Mouse (Mus musculus): ENCODE data around the gene Hoxa1. TPM values are rescaled to one million over a fixed set of nuclear protein-coding genes. Genes with fewer than 3 reads are reported as not detected.
A peak's percentile ranks its signal among the peaks of the same experiment; 100 is the strongest.

Hoxa1 gene
- polyA plus RNA-seq, 1 experiment from 2014 or later, result 0.26 TPM

DNA sequence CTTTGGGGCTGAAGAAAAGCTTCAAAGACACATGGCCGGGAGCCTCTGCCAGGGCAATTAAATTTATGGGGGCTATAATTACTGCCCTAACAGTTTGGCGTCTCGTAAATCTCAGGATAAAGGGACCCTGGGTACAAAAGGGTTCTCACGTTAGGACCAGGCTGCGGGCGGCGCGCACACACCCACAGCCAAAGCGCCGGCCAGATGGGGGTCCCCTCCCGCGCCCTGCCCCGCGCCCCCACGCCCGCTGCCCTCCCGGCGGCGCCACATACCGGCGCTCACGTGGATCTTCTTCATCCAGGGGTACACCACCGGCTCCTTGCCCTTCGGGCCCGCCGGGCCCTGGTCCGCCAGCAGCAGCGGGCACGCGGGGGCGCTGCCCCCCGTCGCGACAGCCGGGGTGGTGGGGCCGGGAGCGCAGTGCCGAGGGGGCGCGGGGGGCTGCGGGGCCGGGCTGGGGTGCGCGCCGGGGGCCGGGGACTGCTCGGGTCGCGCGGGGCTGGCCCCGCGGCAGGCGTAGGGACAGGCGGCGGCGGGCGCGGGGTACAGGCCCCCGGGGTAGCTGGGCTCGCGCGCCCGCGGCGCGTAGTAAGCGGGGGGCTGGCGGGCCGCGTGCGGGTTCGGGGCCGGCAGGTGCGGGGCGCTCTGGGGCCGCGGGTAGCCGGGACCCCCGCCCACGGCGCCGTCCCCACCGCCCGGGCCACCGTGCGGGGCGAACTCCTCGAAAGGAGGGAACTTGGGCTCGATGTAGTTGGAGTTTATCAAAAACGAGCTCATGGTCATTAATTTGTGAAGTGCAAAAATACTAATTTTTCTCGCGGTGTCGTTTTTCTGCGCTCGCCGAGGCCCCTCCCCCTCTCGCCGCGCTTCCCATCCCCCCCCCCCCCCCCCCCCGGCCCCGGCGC, 33.0 kb upstream of the Hoxa1 start, which contains the start of gene Hoxa4:
Hoxa4 (minus strand) TSS at position 848 of the 905 bp plus-strand sequence.
- DNase-seq, result no peak
- no peak within 1 kb of the TSS for H3K9ac ChIP-seq (replicated peaks; ENCODE audit: low read length)
- peak within 1 kb of the TSS; percentile 53 for H3K4me2 ChIP-seq (ENCODE audit: low read length)
- no peaks in the 10 kb centered on the region for H3K9me3 ChIP-seq (ENCODE audit: control insufficient read depth, low read length)
- no peak for ATAC-seq (ENCODE audit: low FRiP score, low TSS enrichment)
- peak within 1 kb of the TSS; percentile 31 for H3K4me3 ChIP-seq (replicated peaks; ENCODE audit: low read depth, low read length)
- H3K4me1 ChIP-seq (ENCODE audit: control insufficient read depth, insufficient read depth, low read length), result peaks cover 4% of the 10 kb centered on the region; the same call in 1 of the 2 replicates
- no peaks in the 10 kb centered on the region for H3K36me3 ChIP-seq (ENCODE audit: control insufficient read depth, insufficient read depth, low read length)
- no peak within 1 kb of the TSS for H3K27ac ChIP-seq (replicated peaks; ENCODE audit: low read depth, low read length)
- WGBS, result 2% methylated on average over 88 of the region's 102 CpGs
- peaks cover 100% of the 10 kb centered on the region for H3K27me3 ChIP-seq (ENCODE audit: control insufficient read depth, insufficient read depth, low read length)

DNA sequence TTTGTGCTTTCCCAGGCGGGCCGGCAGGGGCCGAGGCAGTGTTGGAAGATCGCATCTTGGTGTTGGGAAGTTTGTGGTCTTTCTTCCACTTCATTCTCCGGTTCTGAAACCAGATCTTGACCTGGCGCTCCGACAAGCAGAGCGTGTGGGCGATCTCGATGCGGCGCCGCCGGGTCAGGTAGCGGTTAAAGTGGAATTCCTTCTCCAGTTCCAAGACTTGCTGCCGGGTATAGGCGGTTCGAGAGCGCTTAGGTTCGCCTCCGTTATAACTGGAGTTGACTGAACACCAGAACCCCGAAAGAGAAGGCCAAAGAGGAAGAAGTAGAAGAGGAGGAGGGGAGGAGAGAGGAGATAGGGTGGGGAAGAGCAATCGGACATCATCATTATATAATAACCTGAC, 32.3 kb upstream of the Hoxa1 start:
- Histone ChIP-seq H3K27ac (replicated peaks; ENCODE audit: low read depth, low read length) (no peak overlapping the region), H3K9me3 (ENCODE audit: control insufficient read depth, low read length) (no peaks in the 10 kb centered on the region), H3K9ac (replicated peaks; ENCODE audit: low read length) (no peak overlapping the region), H3K4me1 (ENCODE audit: control insufficient read depth, insufficient read depth, low read length) (peaks cover 4% of the 10 kb centered on the region; the same call in 1 of the 2 replicates), H3K4me3 (replicated peaks; ENCODE audit: low read depth, low read length) (no peak overlapping the region), H3K27me3 (ENCODE audit: control insufficient read depth, insufficient read depth, low read length) (peaks cover 100% of the 10 kb centered on the region), H3K36me3 (ENCODE audit: control insufficient read depth, insufficient read depth, low read length) (no peaks in the 10 kb centered on the region), H3K4me2 (ENCODE audit: low read length) (no peak overlapping the region)
- WGBS, result 1% methylated on average over 23 of the region's 23 CpGs
- ATAC-seq (ENCODE audit: low FRiP score, low TSS enrichment), result no peak
- DNase-seq, result no peak

DNA sequence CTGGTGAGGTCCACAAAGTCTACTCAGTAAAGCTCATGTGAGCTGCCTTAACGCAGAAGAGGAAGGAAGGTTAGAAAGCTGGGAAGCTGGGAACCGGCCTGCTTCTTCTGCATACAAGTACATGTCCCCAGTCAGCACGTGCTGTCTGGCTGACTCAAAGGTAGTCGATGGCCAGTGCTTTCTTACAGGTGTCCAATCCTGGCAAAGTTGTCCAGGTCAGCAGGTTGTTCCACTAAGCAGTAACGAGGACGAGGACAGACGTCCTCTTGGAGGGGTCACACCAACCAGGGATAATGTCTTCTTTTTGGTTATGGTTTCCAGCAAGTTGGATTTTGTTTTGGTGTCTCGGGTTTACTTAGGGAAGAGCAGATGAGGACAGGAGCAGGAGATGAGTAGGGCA, 31.8 kb upstream of the Hoxa1 start:
- H3K27me3 ChIP-seq (ENCODE audit: control insufficient read depth, insufficient read depth, low read length), result peaks cover 100% of the 10 kb centered on the region
- H3K27ac ChIP-seq (replicated peaks; ENCODE audit: low read depth, low read length), result no peak overlapping the region
- DNase-seq (no peak), ATAC-seq (ENCODE audit: low FRiP score, low TSS enrichment) (no peak)
- no peak overlapping the region for H3K4me2 ChIP-seq (ENCODE audit: low read length)
- H3K9ac ChIP-seq (replicated peaks; ENCODE audit: low read length), result no peak overlapping the region
- no peak overlapping the region for H3K4me3 ChIP-seq (replicated peaks; ENCODE audit: low read depth, low read length)
- 2% methylated on average over 8 of the region's 8 CpGs for WGBS
- H3K9me3 ChIP-seq (ENCODE audit: control insufficient read depth, low read length), result no peaks in the 10 kb centered on the region
- H3K4me1 ChIP-seq (ENCODE audit: control insufficient read depth, insufficient read depth, low read length), result peaks cover 4% of the 10 kb centered on the region; the same call in 1 of the 2 replicates
- no peaks in the 10 kb centered on the region for H3K36me3 ChIP-seq (ENCODE audit: control insufficient read depth, insufficient read depth, low read length)

DNA sequence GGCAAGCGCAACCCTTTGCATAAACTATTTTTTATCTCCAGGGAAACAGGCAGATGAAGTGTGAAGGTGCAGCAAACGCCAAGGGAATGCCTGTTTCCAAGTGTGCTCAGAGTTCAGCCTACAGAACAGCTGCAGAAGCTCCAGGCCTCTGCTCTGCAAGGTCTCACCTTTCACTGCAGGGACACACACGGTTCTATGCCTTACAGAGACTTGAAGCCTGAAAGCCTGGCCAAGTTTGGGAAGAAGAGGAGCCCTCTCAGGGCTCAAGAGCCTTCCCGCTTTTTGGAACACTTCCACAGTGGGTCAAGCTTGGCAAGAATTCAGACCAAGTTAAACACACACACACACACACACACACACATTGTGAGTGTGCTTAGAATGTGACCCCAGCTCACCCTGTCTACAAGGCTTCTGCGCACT, 31.1 kb upstream of the Hoxa1 start:
- no peaks in the 10 kb centered on the region for H3K36me3 ChIP-seq (ENCODE audit: control insufficient read depth, insufficient read depth, low read length)
- no peak overlapping the region for H3K4me3 ChIP-seq (replicated peaks; ENCODE audit: low read depth, low read length)
- H3K4me1 ChIP-seq (ENCODE audit: control insufficient read depth, insufficient read depth, low read length), result peaks cover 4% of the 10 kb centered on the region; the same call in 1 of the 2 replicates
- DNase-seq (no peak), ATAC-seq (ENCODE audit: low FRiP score, low TSS enrichment) (no peak)
- H3K9me3 ChIP-seq (ENCODE audit: control insufficient read depth, low read length), result no peaks in the 10 kb centered on the region
- H3K9ac ChIP-seq (replicated peaks; ENCODE audit: low read length), result no peak overlapping the region
- no peak overlapping the region for H3K27ac ChIP-seq (replicated peaks; ENCODE audit: low read depth, low read length)
- H3K27me3 ChIP-seq (ENCODE audit: control insufficient read depth, insufficient read depth, low read length), result peaks cover 100% of the 10 kb centered on the region
- 6% methylated on average over 5 of the region's 5 CpGs for WGBS
- no peak overlapping the region for H3K4me2 ChIP-seq (ENCODE audit: low read length)

DNA sequence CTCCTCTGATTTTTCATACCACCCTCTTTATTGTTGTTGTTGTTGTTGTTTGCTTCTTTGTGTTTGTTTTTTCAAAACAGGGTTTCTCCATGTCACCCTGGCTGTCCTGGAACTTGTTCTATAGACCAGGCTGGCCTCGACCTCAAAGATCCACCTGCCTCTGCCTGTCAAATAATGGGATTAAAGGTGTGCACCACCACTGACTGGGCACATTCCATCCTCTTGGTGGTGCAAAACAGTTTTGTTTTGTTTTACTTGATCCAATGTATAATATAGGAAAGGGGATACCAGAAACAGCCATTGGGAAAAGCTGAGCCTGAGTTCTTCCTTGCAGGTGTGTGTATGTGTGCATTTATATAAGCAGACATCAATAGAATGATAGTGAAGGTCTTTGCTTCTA, 28.4 kb upstream of the Hoxa1 start:
- H3K36me3 ChIP-seq (ENCODE audit: control insufficient read depth, insufficient read depth, low read length), result no peaks in the 10 kb centered on the region
- no peak for DNase-seq
- no peaks in the 10 kb centered on the region for H3K4me1 ChIP-seq (ENCODE audit: control insufficient read depth, insufficient read depth, low read length)
- peaks cover 100% of the 10 kb centered on the region for H3K27me3 ChIP-seq (ENCODE audit: control insufficient read depth, insufficient read depth, low read length)
- no peak overlapping the region for H3K4me3 ChIP-seq (replicated peaks; ENCODE audit: low read depth, low read length)
- H3K4me2 ChIP-seq (ENCODE audit: low read length), result no peak overlapping the region
- no peak for ATAC-seq (ENCODE audit: low FRiP score, low TSS enrichment)
- whole genome bisulfite sequencing, result 2% methylated on average over 1 of the region's 1 CpGs
- no peaks in the 10 kb centered on the region for H3K9me3 ChIP-seq (ENCODE audit: control insufficient read depth, low read length)
- no peak overlapping the region for H3K9ac ChIP-seq (replicated peaks; ENCODE audit: low read length)
- H3K27ac ChIP-seq (replicated peaks; ENCODE audit: low read depth, low read length), result no peak overlapping the region

DNA sequence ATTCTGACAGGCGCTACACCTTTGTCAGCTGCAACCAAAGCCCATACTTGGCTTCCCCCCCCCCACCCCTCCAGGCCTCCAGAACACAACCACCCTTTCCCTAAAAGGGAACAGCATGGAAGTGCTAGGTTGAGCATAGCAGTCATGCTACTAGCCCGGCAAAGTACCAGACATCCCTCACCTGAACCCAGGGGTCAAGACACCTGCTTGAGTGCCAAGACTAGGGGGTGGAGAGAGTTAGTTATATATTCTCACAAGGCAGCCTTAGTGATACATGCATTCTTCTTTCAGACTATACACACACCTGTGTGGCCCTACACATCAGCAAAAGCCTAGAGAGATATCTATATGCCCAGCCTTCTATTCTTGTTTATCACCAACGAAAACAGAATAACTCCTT, 27.7 kb upstream of the Hoxa1 start:
- no peak for DNase-seq
- Histone ChIP-seq H3K4me3 (replicated peaks; ENCODE audit: low read depth, low read length) (no peak overlapping the region), H3K36me3 (ENCODE audit: control insufficient read depth, insufficient read depth, low read length) (no peaks in the 10 kb centered on the region), H3K4me1 (ENCODE audit: control insufficient read depth, insufficient read depth, low read length) (no peaks in the 10 kb centered on the region), H3K27ac (replicated peaks; ENCODE audit: low read depth, low read length) (no peak overlapping the region), H3K9me3 (ENCODE audit: control insufficient read depth, low read length) (no peaks in the 10 kb centered on the region), H3K27me3 (ENCODE audit: control insufficient read depth, insufficient read depth, low read length) (peaks cover 100% of the 10 kb centered on the region), H3K9ac (replicated peaks; ENCODE audit: low read length) (no peak overlapping the region), H3K4me2 (ENCODE audit: low read length) (no peak overlapping the region)
- WGBS, result 12% methylated on average over 3 of the region's 3 CpGs
- ATAC-seq (ENCODE audit: low FRiP score, low TSS enrichment), result no peak

DNA sequence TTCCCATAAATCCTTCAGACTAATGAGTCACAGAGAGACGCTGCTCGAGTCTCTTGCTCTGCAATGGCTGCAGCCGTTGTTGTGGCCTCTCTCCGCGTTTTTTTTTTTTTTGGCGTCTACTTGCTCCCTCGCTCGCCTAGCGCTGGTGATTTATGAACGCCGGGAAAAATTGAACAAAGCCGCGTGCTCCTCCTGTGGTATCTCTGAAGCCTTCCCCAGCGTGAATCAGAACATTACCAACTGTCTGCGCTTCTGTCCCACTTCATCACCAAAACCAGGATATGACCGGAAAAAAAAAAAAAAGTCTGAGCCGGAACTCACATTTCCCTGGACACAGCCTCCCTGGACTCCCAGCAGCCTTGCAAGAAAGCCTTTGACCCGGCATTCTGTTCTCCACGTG, 27.1 kb upstream of the Hoxa1 start:
- Histone ChIP-seq H3K9ac (replicated peaks; ENCODE audit: low read length) (no peak overlapping the region), H3K4me1 (ENCODE audit: control insufficient read depth, insufficient read depth, low read length) (no peaks in the 10 kb centered on the region), H3K36me3 (ENCODE audit: control insufficient read depth, insufficient read depth, low read length) (no peaks in the 10 kb centered on the region), H3K4me2 (ENCODE audit: low read length) (no peak overlapping the region), H3K4me3 (replicated peaks; ENCODE audit: low read depth, low read length) (no peak overlapping the region), H3K9me3 (ENCODE audit: control insufficient read depth, low read length) (no peaks in the 10 kb centered on the region), H3K27ac (replicated peaks; ENCODE audit: low read depth, low read length) (no peak overlapping the region), H3K27me3 (ENCODE audit: control insufficient read depth, insufficient read depth, low read length) (peaks cover 100% of the 10 kb centered on the region)
- no peak for DNase-seq
- under 1% methylated on average over 19 of the region's 19 CpGs for WGBS
- no peak for ATAC-seq (ENCODE audit: low FRiP score, low TSS enrichment)

DNA sequence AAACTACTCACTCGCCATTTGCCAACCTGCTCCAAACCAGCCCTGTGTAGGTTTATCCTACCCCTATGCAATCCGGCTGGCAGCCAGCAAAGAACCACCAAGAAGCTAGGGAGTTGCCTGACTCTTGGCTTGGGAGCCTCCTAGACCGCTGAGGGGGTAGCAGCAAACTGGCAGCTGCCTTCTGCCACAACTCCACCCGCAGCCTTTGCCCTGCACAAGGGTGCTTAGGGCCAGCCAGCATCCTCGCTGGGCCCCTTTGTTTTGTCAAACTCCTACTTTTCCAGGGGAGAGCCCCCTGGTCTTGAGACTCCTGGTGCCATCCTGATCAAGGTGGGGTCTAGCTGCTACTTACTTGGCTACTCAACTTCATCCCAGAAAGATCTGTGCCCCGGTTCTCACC, 26.6 kb upstream of the Hoxa1 start:
- Histone ChIP-seq H3K27ac (replicated peaks; ENCODE audit: low read depth, low read length) (no peak overlapping the region), H3K36me3 (ENCODE audit: control insufficient read depth, insufficient read depth, low read length) (no peaks in the 10 kb centered on the region), H3K27me3 (ENCODE audit: control insufficient read depth, insufficient read depth, low read length) (peaks cover 100% of the 10 kb centered on the region), H3K4me1 (ENCODE audit: control insufficient read depth, insufficient read depth, low read length) (no peaks in the 10 kb centered on the region), H3K4me3 (replicated peaks; ENCODE audit: low read depth, low read length) (no peak overlapping the region), H3K9ac (replicated peaks; ENCODE audit: low read length) (no peak overlapping the region), H3K9me3 (ENCODE audit: control insufficient read depth, low read length) (no peaks in the 10 kb centered on the region), H3K4me2 (ENCODE audit: low read length) (no peak overlapping the region)
- WGBS, result 0% methylated on average over 6 of the region's 6 CpGs
- ATAC-seq (ENCODE audit: low FRiP score, low TSS enrichment), result no peak
- DNase-seq, result no peak

All from midbrain, embryonic 14.5 days (tissue).